Mouse (Mus musculus) midbrain, embryonic 14.5 days (tissue): ENCODE data around the gene Leap2. TPM values are rescaled to one million over a fixed set of nuclear protein-coding genes. Genes with fewer than 3 reads are reported as not detected.

ENCODE experiments used
- microRNA-seq: library from miRNA; unstranded; fragments of <30 nt; microRNA quantifications from one replicate; pipeline ENCODE4, GENCODE M21; 2016
- polyA plus RNA-seq: library from polyadenylated mRNA; unstranded; fragments of >200 nt; fragmentation: Nextera tagmentation; extraction: Ambion mirVana; gene quantifications from 2 replicates; pipeline ENCODE4 v1.2.1, GENCODE M21; 2014

The Leap2 gene
- polyA plus RNA-seq, 1 experiment from 2014 or later: not detected

Small RNA genes lying within 50 kb of the gene (microRNA-seq; reads per million reads assigned to microRNA genes)
- not detected for gene Mir6920

Other genes with a start within 250 kb of the Leap2 start
- 42.2 and 57.4 TPM in 2 replicates for gene Hspa4, start 122.7 kb downstream of the Leap2 start, polyA plus RNA-seq
- 15.1 and 20.3 TPM in 2 replicates for gene Zcchc10, start 98.5 kb downstream of the Leap2 start, polyA plus RNA-seq
- 105 and 107 TPM in 2 replicates for gene Aff4, start 72.3 kb downstream of the Leap2 start, polyA plus RNA-seq
- 665 and 802 TPM in 2 replicates for gene Uqcrq, start 7.7 kb upstream of the Leap2 start, polyA plus RNA-seq
- 3.7 and 5.9 TPM in 2 replicates for gene Gdf9, start 7.9 kb upstream of the Leap2 start, polyA plus RNA-seq
- not detected in 2 replicates for gene Gm10447, start 33.9 kb upstream of the Leap2 start, polyA plus RNA-seq
- gene Shroom1, start 34.0 kb upstream of the Leap2 start, polyA plus RNA-seq: 1.5 and 1.9 TPM in 2 replicates
- not detected in 2 replicates for gene Gm9837, start 47.3 kb upstream of the Leap2 start, polyA plus RNA-seq
- not detected in 2 replicates for gene Gm9945, start 57.0 kb upstream of the Leap2 start, polyA plus RNA-seq
- gene Sowaha, start 57.1 kb upstream of the Leap2 start, polyA plus RNA-seq: 0.50 and 0.69 TPM in 2 replicates
- 13.0 and 16.5 TPM in 2 replicates for gene Sept8, start 96.1 kb upstream of the Leap2 start, polyA plus RNA-seq
- gene Kif3a, start 144.2 kb upstream of the Leap2 start, polyA plus RNA-seq: 301 and 306 TPM in 2 replicates
- 8.8 and 10.9 TPM in 2 replicates for gene Il4, start 195.5 kb upstream of the Leap2 start, polyA plus RNA-seq
- not detected in 2 replicates for gene Il13, start 211.5 kb upstream of the Leap2 start, polyA plus RNA-seq